Mouse (Mus musculus) neural tube, embryonic 15.5 days (tissue): ENCODE results near the gene Il12rb1. TPM values are rescaled to one million over a fixed set of nuclear protein-coding genes. Genes with fewer than 3 reads are reported as not detected.

Experiments
- ATAC-seq: fragments of 200-750 bp; cut with Nextera tagmentation; 2 replicates; pipeline ENCODE4 v1.8.0; 2017; ENCODE audit warnings: mild to moderate bottlenecking, moderate TSS enrichment, moderate library complexity; ENCODE audit not compliant: low FRiP score
- H3K27ac ChIP-seq: fragments of 300-500 bp; sonication (generic); replicated peaks from 2 replicates; pipeline ENCODE4 v1.5.1; 2015; ENCODE audit warnings: mild to moderate bottlenecking, inconsistent platforms
- H3K27me3 ChIP-seq: fragments of 300-500 bp; sonication (generic); replicated peaks from 2 replicates; pipeline ENCODE4 v1.6.1; 2015; ENCODE audit warnings: inconsistent platforms
- H3K36me3 ChIP-seq: fragments of 300-500 bp; sonication (generic); 2 replicates; pipeline ENCODE4 v1.6.1; 2015; ENCODE audit warnings: inconsistent platforms
- H3K4me1 ChIP-seq: fragments of 300-500 bp; sonication (generic); 2 replicates; pipeline ENCODE4 v1.6.1; 2015; ENCODE audit warnings: inconsistent platforms
- H3K4me2 ChIP-seq: fragments of 300-500 bp; sonication (generic); 2 replicates; pipeline ENCODE4 v1.6.1; 2015; ENCODE audit warnings: inconsistent platforms, mild to moderate bottlenecking, moderate library complexity
- H3K4me3 ChIP-seq: fragments of 300-500 bp; sonication (generic); replicated peaks from 2 replicates; pipeline ENCODE4 v1.5.1; 2015; ENCODE audit warnings: mild to moderate bottlenecking, inconsistent platforms
- H3K9ac ChIP-seq: fragments of 300-500 bp; sonication (generic); replicated peaks from 2 replicates; pipeline ENCODE4 v1.6.1; 2015; ENCODE audit warnings: mild to moderate bottlenecking, inconsistent platforms
- H3K9me3 ChIP-seq: fragments of 300-500 bp; sonication (generic); replicated peaks from 2 replicates; pipeline ENCODE4 v1.6.1; 2016; ENCODE audit warnings: inconsistent platforms
- WGBS: fragments of 180-500 bp; shearing (Covaris S2); methylation state at CpG from one replicate; pipeline ENCODE4 v1.1.7; 2015; ENCODE audit warnings: mixed read lengths; 5-methylcytosine and 5-hydroxymethylcytosine counted together
- polyA plus RNA-seq: library from polyadenylated mRNA; unstranded; fragments of >200 nt; fragmentation: Nextera tagmentation; extraction: Ambion mirVana; gene quantifications from 2 replicates; pipeline ENCODE4 v1.2.1, GENCODE M21; 2015

Gene Il12rb1
- polyA plus RNA-seq, 1 experiment from 2014 or later, result 0.14 TPM

DNA sequence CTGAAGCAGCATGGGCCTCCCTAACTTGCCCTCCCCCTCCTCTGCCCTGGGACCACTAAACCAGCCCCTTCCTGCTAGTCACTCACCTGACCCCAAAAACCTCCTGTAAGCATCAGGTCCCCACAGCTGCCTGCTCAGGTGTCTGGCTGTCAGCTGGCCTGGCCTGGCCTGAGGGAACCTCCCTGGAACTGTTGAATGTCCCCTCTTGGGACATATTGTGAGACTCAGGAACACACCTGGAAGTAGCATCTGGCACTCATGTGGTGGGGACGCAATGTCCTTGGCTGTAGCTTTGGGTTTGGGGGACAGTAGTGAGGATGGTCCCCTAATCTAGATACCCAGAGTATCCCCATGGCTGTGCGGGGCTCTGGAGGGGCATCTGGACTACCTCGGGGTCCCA is 25.8 kb downstream of the Il12rb1 start:
- no peaks in the 10 kb centered on the region for H3K9me3 ChIP-seq
- H3K9ac ChIP-seq, result no peak overlapping the region
- H3K36me3 ChIP-seq, result no peaks in the 10 kb centered on the region
- H3K4me3 ChIP-seq, result no peak overlapping the region
- no peak overlapping the region for H3K27ac ChIP-seq
- H3K4me2 ChIP-seq, result no peak overlapping the region
- 94% methylated on average over 3 of the region's 3 CpGs for WGBS
- ATAC-seq, result no peak
- no peaks in the 10 kb centered on the region for H3K27me3 ChIP-seq
- H3K4me1 ChIP-seq, result peaks cover 13% of the 10 kb centered on the region

GRCm38 (mm10) chr8:70836666-70837065 is 28.4 kb downstream of the Il12rb1 start:
- H3K27me3 ChIP-seq, result no peaks in the 10 kb centered on the region
- H3K4me3 ChIP-seq, result no peak overlapping the region
- no peak for ATAC-seq
- WGBS, result 91% methylated on average over 12 of the region's 12 CpGs
- no peak overlapping the region for H3K27ac ChIP-seq
- H3K9me3 ChIP-seq, result no peaks in the 10 kb centered on the region
- no peak overlapping the region for H3K9ac ChIP-seq
- H3K36me3 ChIP-seq, result no peaks in the 10 kb centered on the region
- peaks cover 29% of the 10 kb centered on the region for H3K4me1 ChIP-seq
- H3K4me2 ChIP-seq, result no peak overlapping the region

GRCm38 (mm10) chr8:70838654-70839407 is 30.6 kb downstream of the Il12rb1 start:
- 2% methylated on average over 65 of the region's 66 CpGs for WGBS
- Histone ChIP-seq H3K27ac (peak overlapping the region; percentile 93), H3K36me3 (peaks cover 2% of the 10 kb centered on the region; the same call in 1 of the 2 replicates), H3K27me3 (no peaks in the 10 kb centered on the region), H3K9me3 (no peaks in the 10 kb centered on the region), H3K4me1 (peaks cover 22% of the 10 kb centered on the region), H3K9ac (peak overlapping the region; percentile 61), H3K4me3 (peak overlapping the region; percentile 55), H3K4me2 (peak overlapping the region; percentile 79)
- peak; percentile 71 for ATAC-seq

GRCm38 (mm10) chr8:70839408-70840351 is 31.4 kb downstream of the Il12rb1 start, which contains the start of gene Arrdc2:
Gene Arrdc2, minus strand, starts transcription at chr8:70839720.
- H3K4me2 ChIP-seq, result peak within 1 kb of the TSS; percentile 79
- H3K9me3 ChIP-seq, result no peaks in the 10 kb centered on the region
- H3K4me3 ChIP-seq, result peak within 1 kb of the TSS; percentile 55
- H3K9ac ChIP-seq, result peak within 1 kb of the TSS; percentile 61
- peaks cover 5% of the 10 kb centered on the region; the same call in 1 of the 2 replicates for H3K36me3 ChIP-seq
- ATAC-seq, result peak; percentile 95
- WGBS, result 3% methylated on average over 55 of the region's 55 CpGs
- H3K27ac ChIP-seq, result peak within 1 kb of the TSS; percentile 93
- no peaks in the 10 kb centered on the region for H3K27me3 ChIP-seq
- peaks cover 24% of the 10 kb centered on the region for H3K4me1 ChIP-seq

- Histone ChIP-seq H3K27me3 (no peaks in the 10 kb centered on the region), H3K27ac (peak overlapping the region; percentile 56; the same call in 1 of the 2 replicates), H3K9ac (no peak overlapping the region), H3K4me2 (no peak overlapping the region), H3K9me3 (no peaks in the 10 kb centered on the region), H3K36me3 (peaks cover 5% of the 10 kb centered on the region; the same call in 1 of the 2 replicates), H3K4me3 (no peak overlapping the region), H3K4me1 (peaks cover 25% of the 10 kb centered on the region)
- WGBS, result 58% methylated on average over 10 of the region's 10 CpGs
- no peak for ATAC-seq
Observed at GRCm38 (mm10) chr8:70840590-70840989, 32.3 kb downstream of the Il12rb1 start.

DNA sequence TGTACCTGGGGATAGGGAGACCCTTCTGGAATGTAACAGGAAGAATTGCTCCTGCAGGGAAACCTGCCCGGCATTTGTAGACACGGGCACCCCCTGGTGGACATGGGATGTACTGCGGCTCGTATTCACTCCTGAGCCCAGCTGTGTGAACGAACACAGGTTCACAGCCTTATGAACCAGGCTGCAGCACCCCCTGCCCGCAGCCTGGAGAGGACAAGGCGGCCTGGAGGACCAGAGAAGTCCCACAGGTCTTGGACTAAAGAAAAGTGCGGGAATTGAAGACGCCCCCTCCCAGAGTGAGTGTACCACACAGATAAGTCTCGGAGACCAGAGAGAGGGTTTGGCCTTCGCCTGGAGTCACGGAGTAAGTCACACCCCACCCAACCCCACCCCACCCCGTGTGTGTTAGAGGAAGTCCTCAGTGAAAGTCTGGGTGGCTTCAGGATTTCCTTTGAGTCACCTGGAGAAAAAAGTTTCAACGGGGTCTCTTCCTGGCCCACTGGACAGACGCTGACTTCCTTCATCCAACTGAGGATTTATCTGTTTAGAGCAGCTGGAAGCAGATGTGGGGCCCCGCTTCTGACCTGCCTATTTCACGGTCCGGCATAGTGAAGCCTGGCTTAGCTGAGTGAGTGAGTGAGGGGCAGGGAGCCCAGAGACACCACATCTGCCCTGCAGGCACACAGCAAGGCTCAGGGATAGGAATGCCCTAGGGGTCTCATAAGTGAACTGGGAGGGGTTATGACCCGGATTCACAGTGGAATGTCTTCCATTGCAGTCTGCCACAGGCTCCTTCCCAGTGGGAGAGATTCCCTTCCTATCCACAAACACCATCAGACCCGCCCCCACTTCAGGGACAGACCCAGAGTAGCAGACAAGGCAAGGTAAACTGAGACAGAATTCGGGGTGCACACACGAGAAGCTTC is 33.2 kb downstream of the Il12rb1 start:
- Histone ChIP-seq H3K36me3 (peaks cover 5% of the 10 kb centered on the region; the same call in 1 of the 2 replicates), H3K4me2 (no peak overlapping the region), H3K27ac (peak overlapping the region; percentile 56; the same call in 1 of the 2 replicates), H3K4me3 (no peak overlapping the region), H3K9ac (no peak overlapping the region), H3K4me1 (peaks cover 25% of the 10 kb centered on the region), H3K9me3 (no peaks in the 10 kb centered on the region), H3K27me3 (no peaks in the 10 kb centered on the region)
- no peak for ATAC-seq
- 41% methylated on average over 22 of the region's 22 CpGs for WGBS

DNA sequence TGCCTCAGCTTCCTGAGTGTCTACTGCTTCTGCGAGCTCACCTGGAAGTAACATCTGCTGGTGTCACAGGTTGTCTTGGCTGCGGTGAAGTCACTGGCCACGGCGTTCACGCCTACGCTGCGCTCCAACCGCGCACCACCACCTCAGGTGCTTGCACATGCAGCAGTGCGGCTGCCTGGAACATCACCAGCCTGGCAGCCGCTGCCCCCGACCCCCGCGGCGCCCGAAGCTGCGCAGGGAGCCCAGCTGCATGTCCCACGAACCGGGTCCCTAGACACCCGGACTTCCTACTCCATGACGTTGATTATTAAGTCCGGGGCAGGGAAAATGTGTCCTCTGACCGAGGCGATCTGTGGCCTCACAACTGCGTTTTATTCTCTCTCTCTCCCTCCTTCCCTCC is 34.2 kb downstream of the Il12rb1 start:
- H3K9me3 ChIP-seq, result no peaks in the 10 kb centered on the region
- H3K4me3 ChIP-seq, result no peak overlapping the region
- H3K27ac ChIP-seq, result no peak overlapping the region
- no peak for ATAC-seq
- no peak overlapping the region for H3K4me2 ChIP-seq
- no peak overlapping the region for H3K9ac ChIP-seq
- H3K27me3 ChIP-seq, result no peaks in the 10 kb centered on the region
- H3K36me3 ChIP-seq, result peaks cover 5% of the 10 kb centered on the region; the same call in 1 of the 2 replicates
- H3K4me1 ChIP-seq, result peaks cover 25% of the 10 kb centered on the region
- 67% methylated on average over 25 of the region's 25 CpGs for WGBS

- WGBS, result 78% methylated on average over 5 of the region's 5 CpGs
- Histone ChIP-seq H3K9ac (no peak overlapping the region), H3K9me3 (no peaks in the 10 kb centered on the region), H3K36me3 (peaks cover 5% of the 10 kb centered on the region; the same call in 1 of the 2 replicates), H3K4me2 (no peak overlapping the region), H3K4me3 (no peak overlapping the region), H3K27ac (no peak overlapping the region), H3K27me3 (no peaks in the 10 kb centered on the region), H3K4me1 (peaks cover 25% of the 10 kb centered on the region)
- ATAC-seq, result no peak
Observed at GRCm38 (mm10) chr8:70843214-70843773, 35.0 kb downstream of the Il12rb1 start.

DNA sequence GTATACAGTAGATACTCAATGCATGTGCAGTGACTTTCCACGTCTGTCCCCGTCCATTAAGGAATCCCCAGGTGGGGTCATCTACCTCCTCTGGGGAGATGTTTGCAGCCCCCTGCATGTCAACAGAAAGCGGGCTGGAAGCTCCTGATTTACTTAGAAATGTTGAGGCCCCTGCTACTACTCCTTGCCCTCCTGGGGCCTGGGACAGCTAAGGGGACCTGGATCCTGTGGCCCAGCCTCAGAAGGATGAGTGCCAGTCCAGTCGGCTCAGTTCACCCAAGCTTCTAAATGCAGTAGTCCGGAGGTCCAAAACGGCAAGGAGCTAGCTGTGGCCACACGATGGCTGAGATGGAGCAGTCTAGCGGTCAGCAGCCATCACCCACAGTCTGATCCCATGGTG is 35.7 kb downstream of the Il12rb1 start:
- ATAC-seq, result no peak
- no peak overlapping the region for H3K27ac ChIP-seq
- H3K4me2 ChIP-seq, result no peak overlapping the region
- H3K9me3 ChIP-seq, result no peaks in the 10 kb centered on the region
- no peaks in the 10 kb centered on the region for H3K27me3 ChIP-seq
- H3K4me3 ChIP-seq, result no peak overlapping the region
- WGBS, result 86% methylated on average over 8 of the region's 8 CpGs
- H3K36me3 ChIP-seq, result peaks cover 5% of the 10 kb centered on the region; the same call in 1 of the 2 replicates
- peaks cover 19% of the 10 kb centered on the region for H3K4me1 ChIP-seq
- no peak overlapping the region for H3K9ac ChIP-seq

- 2% methylated on average over 6 of the region's 6 CpGs for WGBS
- peaks cover 19% of the 10 kb centered on the region for H3K4me1 ChIP-seq
- no peak overlapping the region for H3K4me2 ChIP-seq
- H3K9me3 ChIP-seq, result no peaks in the 10 kb centered on the region
- no peak overlapping the region for H3K4me3 ChIP-seq
- ATAC-seq, result no peak
- H3K27ac ChIP-seq, result no peak overlapping the region
- H3K27me3 ChIP-seq, result no peaks in the 10 kb centered on the region
- H3K9ac ChIP-seq, result no peak overlapping the region
- H3K36me3 ChIP-seq, result peaks cover 5% of the 10 kb centered on the region; the same call in 1 of the 2 replicates
Observed at GRCm38 (mm10) chr8:70844523-70844922, 36.3 kb downstream of the Il12rb1 start.
